Mouse (Mus musculus): ENCODE data around the gene Fam122a. TPM values are rescaled to one million over a fixed set of nuclear protein-coding genes. Genes with fewer than 3 reads are reported as not detected.

Fam122a gene
- polyA plus RNA-seq, 1 experiment, result 10.2 TPM

DNA sequence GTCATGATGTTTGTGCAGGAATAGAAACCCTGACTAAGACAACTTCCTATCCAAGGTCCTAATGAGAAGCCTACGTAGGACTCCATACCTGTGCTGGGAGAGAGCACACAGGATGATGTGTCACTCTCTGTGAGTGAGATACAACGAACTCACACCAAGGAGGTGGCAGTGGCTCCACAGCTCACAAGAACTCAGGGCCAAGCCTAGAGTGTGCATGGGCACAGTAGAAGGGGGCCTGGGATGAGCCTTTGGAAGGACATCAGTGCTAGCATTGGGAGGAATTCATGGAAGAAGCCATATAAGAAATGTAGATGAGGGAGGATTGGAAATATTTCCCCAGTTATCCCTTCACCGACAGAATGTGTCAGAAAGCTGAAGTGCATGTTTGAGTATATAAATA is 38.8 kb upstream of the Fam122a start:
- Histone ChIP-seq H3K4me3 (replicated peaks; ENCODE audit: control insufficient read depth, low read depth, low read length) (no peak overlapping the region), H3K4me1 (ENCODE audit: control insufficient read depth, insufficient read depth, low read length) (peaks cover 8% of the 10 kb centered on the region), H3K27ac (ENCODE audit: control insufficient read depth, insufficient read depth, low read depth, low read length, poor library complexity) (no peak overlapping the region)
- 84% methylated on average over 3 of the region's 3 CpGs for WGBS
- TF ChIP-seq POLR2A (IDR thresholded peaks at IDR 0.05; ENCODE audit: borderline replicate concordance, control insufficient read depth, low read depth, low read length), result no peak
- no peak for TF ChIP-seq CTCF (IDR thresholded peaks at IDR 0.05; ENCODE audit: control insufficient read depth, insufficient read depth, low read length)

DNA sequence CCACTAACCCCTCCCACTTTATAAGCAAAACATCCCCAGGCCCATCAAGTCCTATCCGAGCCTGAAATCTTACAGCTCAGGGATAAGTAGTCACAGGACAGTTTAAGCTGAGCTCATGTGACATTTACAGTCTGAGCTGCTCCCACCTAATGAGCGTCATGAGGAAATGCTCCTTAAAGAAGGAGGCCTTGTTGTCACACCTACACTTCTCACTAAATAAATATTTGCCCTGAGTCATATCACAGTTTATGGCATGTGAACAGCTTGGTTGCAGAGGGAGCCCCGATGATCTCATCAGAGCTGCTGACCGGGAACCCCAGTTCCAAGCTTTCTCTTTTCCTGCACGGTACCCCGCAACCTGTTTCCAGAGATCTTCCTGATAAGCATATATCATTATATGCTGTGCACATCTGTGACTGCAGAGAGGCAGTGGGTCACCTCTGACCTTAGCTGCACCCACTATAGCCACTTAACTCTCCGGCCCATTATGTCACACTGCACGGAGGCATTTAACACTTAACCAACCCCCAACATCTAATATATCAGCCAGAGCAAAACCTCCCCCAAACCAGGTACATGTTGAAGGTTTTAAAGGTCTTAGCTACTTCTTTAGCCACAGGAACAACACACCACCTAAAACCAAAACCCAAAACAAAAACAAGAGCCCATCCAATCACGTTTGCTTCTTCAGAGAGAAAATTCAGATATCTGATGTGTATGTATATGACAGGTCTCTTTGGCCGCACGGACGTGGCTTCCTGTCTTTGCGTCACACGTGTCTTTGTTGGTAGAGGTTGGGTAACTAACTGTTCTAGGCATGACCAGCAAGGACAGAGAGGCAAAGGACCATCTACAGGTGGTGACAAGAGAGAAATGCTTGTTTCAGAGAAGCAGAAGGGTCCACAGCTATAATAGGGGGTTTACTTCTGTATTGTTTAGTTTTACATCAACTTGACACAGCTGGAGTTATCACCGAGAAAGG is 37.8 kb upstream of the Fam122a start:
- Histone ChIP-seq H3K27ac (ENCODE audit: control insufficient read depth, insufficient read depth, low read depth, low read length, poor library complexity) (no peak overlapping the region), H3K4me1 (ENCODE audit: control insufficient read depth, insufficient read depth, low read length) (peaks cover 8% of the 10 kb centered on the region), H3K4me3 (replicated peaks; ENCODE audit: control insufficient read depth, low read depth, low read length) (no peak overlapping the region)
- TF ChIP-seq POLR2A (IDR thresholded peaks at IDR 0.05; ENCODE audit: borderline replicate concordance, control insufficient read depth, low read depth, low read length) (no peak), CTCF (IDR thresholded peaks at IDR 0.05; ENCODE audit: control insufficient read depth, insufficient read depth, low read length) (no peak)
- WGBS, result 61% methylated on average over 15 of the region's 15 CpGs

DNA sequence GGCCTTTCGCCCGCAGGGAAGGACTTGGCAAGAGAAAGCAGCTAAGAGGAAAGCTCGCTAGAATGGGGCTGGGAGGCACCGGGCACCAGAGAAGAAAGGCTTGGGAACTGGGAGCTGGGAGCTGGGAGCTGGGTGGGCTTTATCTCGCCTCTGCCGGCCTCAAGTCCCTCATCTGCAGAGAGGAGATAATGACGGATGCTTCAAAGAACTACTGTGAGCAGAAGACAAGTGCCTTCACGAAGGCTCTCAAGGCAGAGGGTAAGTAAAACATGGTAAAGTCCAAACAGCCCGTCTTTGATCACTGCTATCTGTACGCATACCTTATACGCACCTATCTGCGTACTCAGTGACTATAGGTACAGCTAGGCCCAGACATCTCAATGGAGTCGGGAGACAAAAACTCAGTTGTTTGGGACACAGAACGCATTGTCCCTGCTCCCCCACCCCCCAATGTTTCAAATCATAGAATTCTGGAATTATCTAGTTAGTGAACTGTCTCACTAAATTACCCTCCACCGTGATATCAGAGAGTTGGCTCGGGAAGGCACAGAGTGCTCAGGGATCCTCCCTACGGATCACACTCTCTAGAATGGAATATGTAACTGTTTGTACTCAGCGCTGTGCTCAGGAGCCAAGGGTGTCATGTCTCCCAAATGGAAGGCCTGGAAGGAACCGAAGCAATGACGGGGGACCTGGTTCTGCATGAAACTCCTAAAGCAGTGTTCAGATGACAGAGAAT is 36.1 kb upstream of the Fam122a start:
- no peak overlapping the region for H3K4me3 ChIP-seq (replicated peaks; ENCODE audit: control insufficient read depth, low read depth, low read length)
- H3K27ac ChIP-seq (ENCODE audit: control insufficient read depth, insufficient read depth, low read depth, low read length, poor library complexity), result peak overlapping the region; percentile 49
- H3K4me1 ChIP-seq (ENCODE audit: control insufficient read depth, insufficient read depth, low read length), result peaks cover 8% of the 10 kb centered on the region
- no peak for TF ChIP-seq CTCF (IDR thresholded peaks at IDR 0.05; ENCODE audit: control insufficient read depth, insufficient read depth, low read length)
- 73% methylated on average over 20 of the region's 20 CpGs for WGBS

DNA sequence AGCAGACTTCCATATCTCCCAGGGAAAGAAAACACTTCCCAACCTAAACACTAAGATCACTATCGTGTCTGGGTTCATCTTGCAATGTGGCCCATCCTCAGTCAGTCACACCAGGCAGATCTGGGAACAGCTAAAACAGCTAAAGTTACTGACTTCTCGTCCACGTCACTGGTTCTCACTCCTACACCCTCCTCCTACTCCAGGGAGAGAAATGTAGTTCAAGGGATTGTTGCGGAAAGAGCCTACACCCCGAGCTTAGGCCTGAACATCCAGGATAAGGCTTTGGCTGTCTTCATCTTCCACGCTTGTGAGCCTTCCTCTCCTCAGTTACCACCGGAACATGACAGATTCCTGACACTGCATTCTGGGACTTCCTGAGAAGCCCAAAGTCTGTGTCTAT is 34.8 kb upstream of the Fam122a start:
- H3K4me1 ChIP-seq (ENCODE audit: control insufficient read depth, insufficient read depth, low read length), result peaks cover 8% of the 10 kb centered on the region
- no peak overlapping the region for H3K27ac ChIP-seq (ENCODE audit: control insufficient read depth, insufficient read depth, low read depth, low read length, poor library complexity)
- TF ChIP-seq CTCF (IDR thresholded peaks at IDR 0.05; ENCODE audit: control insufficient read depth, insufficient read depth, low read length) (no peak), POLR2A (IDR thresholded peaks at IDR 0.05; ENCODE audit: borderline replicate concordance, control insufficient read depth, low read depth, low read length) (no peak)
- H3K4me3 ChIP-seq (replicated peaks; ENCODE audit: control insufficient read depth, low read depth, low read length), result no peak overlapping the region
- 90% methylated on average over 7 of the region's 7 CpGs for WGBS

DNA sequence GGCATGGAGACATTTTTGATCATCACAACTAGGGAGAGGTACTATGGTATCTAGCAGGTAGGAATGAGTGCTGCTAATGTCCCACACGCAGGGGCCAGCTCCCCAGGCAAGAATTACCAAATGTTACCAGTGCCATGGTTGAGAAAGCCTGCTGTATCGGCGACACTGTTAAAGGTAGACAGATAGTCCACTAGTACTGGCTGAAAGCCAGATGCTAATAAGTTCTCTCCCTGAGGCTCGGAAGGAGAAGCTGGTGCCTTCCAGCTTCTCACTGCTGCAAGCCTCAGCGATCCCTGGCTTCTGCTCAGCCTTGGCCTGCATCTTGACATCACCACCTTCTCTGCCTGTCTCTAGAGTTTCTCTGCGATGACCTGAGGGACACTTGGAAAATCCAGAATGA is 32.2 kb upstream of the Fam122a start:
- TF ChIP-seq CTCF (IDR thresholded peaks at IDR 0.05; ENCODE audit: control insufficient read depth, insufficient read depth, low read length) (no peak), POLR2A (IDR thresholded peaks at IDR 0.05; ENCODE audit: borderline replicate concordance, control insufficient read depth, low read depth, low read length) (no peak)
- H3K4me3 ChIP-seq (replicated peaks; ENCODE audit: control insufficient read depth, low read depth, low read length), result no peak overlapping the region
- peaks cover 6% of the 10 kb centered on the region for H3K4me1 ChIP-seq (ENCODE audit: control insufficient read depth, insufficient read depth, low read length)
- 59% methylated on average over 6 of the region's 6 CpGs for WGBS
- H3K27ac ChIP-seq (ENCODE audit: control insufficient read depth, insufficient read depth, low read depth, low read length, poor library complexity), result no peak overlapping the region

DNA sequence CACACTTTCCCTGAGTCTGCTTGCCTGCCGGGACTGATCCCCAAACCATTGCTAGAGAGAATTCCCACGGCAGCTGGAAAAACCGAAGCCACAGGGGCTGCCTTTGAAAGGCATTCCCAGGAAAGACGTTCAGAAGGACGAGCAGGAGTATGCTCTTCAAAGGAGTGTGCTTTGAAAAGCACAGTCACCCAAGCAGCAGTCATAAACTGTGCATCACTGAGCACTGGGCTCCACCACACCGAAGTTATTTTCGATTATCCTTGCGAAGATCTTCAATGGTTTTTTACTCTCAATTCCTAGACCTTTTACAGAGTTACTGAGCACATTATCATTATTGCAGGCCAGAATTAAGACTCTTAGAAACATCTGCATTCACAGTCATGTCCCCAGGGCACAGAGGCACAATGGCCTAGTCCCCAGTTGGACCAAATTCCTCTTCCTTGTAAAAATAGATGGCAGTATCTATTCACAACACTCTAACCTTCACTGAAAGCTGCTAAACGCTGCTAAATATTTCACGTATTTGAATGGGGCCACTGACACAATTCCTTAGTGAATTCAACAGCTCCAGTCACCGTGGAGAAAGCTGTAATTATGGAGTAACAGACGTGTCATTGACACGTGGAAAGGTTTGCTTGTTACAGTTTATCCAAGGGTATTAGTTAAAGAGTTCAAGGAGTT is 31.1 kb upstream of the Fam122a start:
- H3K27ac ChIP-seq (ENCODE audit: control insufficient read depth, insufficient read depth, low read depth, low read length, poor library complexity), result no peak overlapping the region
- H3K4me1 ChIP-seq (ENCODE audit: control insufficient read depth, insufficient read depth, low read length), result peaks cover 5% of the 10 kb centered on the region
- no peak for TF ChIP-seq POLR2A (IDR thresholded peaks at IDR 0.05; ENCODE audit: borderline replicate concordance, control insufficient read depth, low read depth, low read length)
- TF ChIP-seq CTCF (IDR thresholded peaks at IDR 0.05; ENCODE audit: control insufficient read depth, insufficient read depth, low read length), result no peak
- no peak overlapping the region for H3K4me3 ChIP-seq (replicated peaks; ENCODE audit: control insufficient read depth, low read depth, low read length)
- WGBS, result 92% methylated on average over 13 of the region's 13 CpGs

DNA sequence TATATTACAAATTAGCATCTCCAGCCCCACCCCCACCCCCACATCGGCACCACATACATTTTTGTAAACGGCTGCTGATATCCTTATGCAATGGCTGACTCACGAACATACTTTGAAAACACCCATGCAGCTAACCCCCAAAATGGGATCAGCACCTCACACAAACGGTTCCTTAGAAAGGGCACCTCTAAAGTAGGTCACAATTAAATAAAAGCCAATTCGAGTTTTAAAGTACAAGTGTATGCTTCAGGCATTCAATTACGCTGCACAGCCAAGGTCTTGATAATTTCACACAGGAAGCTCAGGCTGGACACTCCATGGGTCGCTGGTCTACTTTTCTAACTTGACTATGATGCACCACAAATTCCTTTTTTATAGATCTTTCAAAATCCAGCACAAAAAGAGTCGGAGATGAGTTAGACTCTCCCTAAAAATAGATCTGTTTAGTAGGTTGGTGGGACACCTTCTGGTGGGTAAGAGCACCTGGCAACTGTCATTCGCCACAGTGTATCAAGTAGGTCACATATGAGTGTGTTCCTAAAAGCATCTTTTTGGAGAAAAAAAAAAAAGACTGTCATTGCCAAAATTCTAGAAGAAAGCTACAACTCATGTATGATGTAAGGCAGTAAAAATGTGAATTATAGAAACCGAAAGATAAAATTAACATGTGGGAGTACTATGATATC is 25.7 kb upstream of the Fam122a start:
- H3K4me3 ChIP-seq (replicated peaks; ENCODE audit: control insufficient read depth, low read depth, low read length), result no peak overlapping the region
- TF ChIP-seq CTCF (IDR thresholded peaks at IDR 0.05; ENCODE audit: control insufficient read depth, insufficient read depth, low read length), result no peak
- no peak for TF ChIP-seq POLR2A (IDR thresholded peaks at IDR 0.05; ENCODE audit: borderline replicate concordance, control insufficient read depth, low read depth, low read length)
- H3K4me1 ChIP-seq (ENCODE audit: control insufficient read depth, insufficient read depth, low read length), result no peaks in the 10 kb centered on the region; the same call in 1 of the 2 replicates
- no peak overlapping the region for H3K27ac ChIP-seq (ENCODE audit: control insufficient read depth, insufficient read depth, low read depth, low read length, poor library complexity)
- 71% methylated on average over 10 of the region's 10 CpGs for WGBS

Data from bone marrow, adult 2 months (tissue).